9 mouse cellular contexts compared by ENCODE assay signal in the genomic region with DNA sequence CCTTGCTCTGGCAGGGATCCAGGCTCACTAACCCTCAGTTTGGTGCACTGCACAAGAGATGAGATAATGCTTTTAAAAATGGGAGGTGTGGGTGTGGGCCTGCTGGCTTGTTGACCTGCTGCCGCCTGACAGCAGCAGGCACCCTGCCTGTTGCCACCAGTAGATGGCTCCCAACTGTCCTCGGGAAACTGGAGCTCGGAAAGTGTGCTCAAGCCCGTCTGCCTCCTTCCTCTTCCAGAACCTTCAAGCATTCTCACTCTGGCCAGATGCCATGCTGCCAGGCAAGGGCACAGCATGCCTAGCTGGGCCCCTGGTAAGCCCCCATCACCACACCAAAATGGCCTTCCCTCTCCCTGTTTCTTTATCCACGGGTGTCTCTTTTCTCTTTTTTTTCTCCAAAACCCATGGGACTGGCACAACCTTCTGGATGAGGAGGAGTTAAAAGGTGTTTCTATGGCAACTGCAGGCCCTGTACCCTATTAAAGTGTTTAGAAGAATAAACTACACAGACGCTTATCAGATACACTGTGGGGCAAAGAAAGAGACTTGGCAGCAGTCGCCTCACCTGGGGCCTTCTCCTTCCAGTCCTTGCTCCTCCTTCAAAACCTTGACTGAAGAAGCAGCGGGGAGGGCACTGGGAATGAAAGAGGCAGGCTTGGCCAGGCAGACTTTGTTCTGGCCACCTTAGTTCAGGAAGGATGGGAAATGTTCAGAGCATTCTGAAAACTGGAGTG. TPM values are rescaled to one million over a fixed set of nuclear protein-coding genes. Genes with fewer than 3 reads are reported as not detected.
DNase-seq lines count a peak whose midpoint lies in the region; ATAC-seq and TF ChIP-seq lines count a peak whose summit lies in the region.
"Had no signal": no experiment of that assay in that cellular context is flagged by ENCODE, and none has a peak within 500 bp of the region (broad histone marks: within the 10 kb centered on the region; RNA-seq: fewer than 3 reads in every experiment).

No protein-coding gene starts in this region.

- TF ChIP-seq POLR2A in MEL (IDR thresholded peaks at IDR 0.05; ENCODE audit: control insufficient read depth in 1 of 2, insufficient read depth in 1 of 2, low read depth in 1 of 2, low read length in 2 of 2, poor library complexity in 1 of 2), result no peak
- peak; percentile 40; the same call in 1 of the 2 replicates for TF ChIP-seq POLR2A in lung, adult 2 months (IDR thresholded peaks at IDR 0.05; ENCODE audit: borderline replicate concordance, extremely low read depth, low read depth, low read length)

- no peak overlapping the region for H3K4me3 ChIP-seq in MEL (ENCODE audit: control insufficient read depth in 1 of 2, insufficient read depth in 1 of 2, low read depth in 2 of 2, low read length in 2 of 2)
- peak overlapping the region; percentile 46 for H3K4me3 ChIP-seq in lung, adult 2 months (replicated peaks; ENCODE audit: extremely low read depth, low read depth, low read length)
- H3K4me3 ChIP-seq: erythroblast, embryonic 14.5 days had no signal

- DNase-seq in MEL (ENCODE audit: low read depth, low spot score), result peak; percentile 1
- peak; percentile 79 to 86 for DNase-seq in cerebellum, adult 18-20 months
- DNase-seq in heart, postnatal 4 days, result peak; percentile 85
- DNase-seq in layer of hippocampus, adult 8-10 months (ENCODE audit: low spot score in 2 of 2), result peak; percentile 59 to 74
- peak; percentile 74 for DNase-seq in lung, adult 2 months
- peak; percentile 18 for DNase-seq in ovary, postnatal 10 days (ENCODE audit: low spot score)
- peak; percentile 85 for DNase-seq in urinary bladder, postnatal 14 days (ENCODE audit: low spot score)

- no peaks in the 10 kb centered on the region for H3K36me3 ChIP-seq in MEL (ENCODE audit: control insufficient read depth in 1 of 2, insufficient read depth in 2 of 2, low read length in 2 of 2)

- no peaks in the 10 kb centered on the region for H3K27me3 ChIP-seq in MEL (ENCODE audit: control insufficient read depth in 1 of 2, insufficient read depth in 2 of 2, low read length in 2 of 2)

- WGBS in lung, adult 2 months, result 16% methylated on average over 8 of the region's 8 CpGs

- H3K4me1 ChIP-seq in MEL (ENCODE audit: control insufficient read depth in 1 of 2, insufficient read depth in 2 of 2, low read length in 2 of 2), result no peaks in the 10 kb centered on the region
- peaks cover 8% of the 10 kb centered on the region for H3K4me1 ChIP-seq in lung, adult 2 months (ENCODE audit: control insufficient read depth, insufficient read depth, low read length)

- no peak for TF ChIP-seq CTCF in MEL (IDR thresholded peaks at IDR 0.05 in 2 of 3, conservative IDR thresholded peaks at IDR 0.05 in 1 of 3; ENCODE audit: control insufficient read depth in 1 of 3, insufficient read depth in 1 of 3, low read depth in 2 of 3, low read length in 3 of 3, poor library complexity in 1 of 3, severe bottlenecking in 1 of 3)
- TF ChIP-seq CTCF in lung, adult 2 months (IDR thresholded peaks at IDR 0.05; ENCODE audit: insufficient read depth, low read length), result peak; percentile 87

- ATAC-seq in frontal cortex, adult (ENCODE audit: low TSS enrichment), result peak; percentile 92

- H3K9me3 ChIP-seq in MEL (replicated peaks; ENCODE audit: insufficient read depth, low read length), result no peaks in the 10 kb centered on the region

- TF ChIP-seq RAD21 in MEL (IDR thresholded peaks at IDR 0.05; ENCODE audit: low read depth, low read length), result no peak

- no peak overlapping the region for H3K9ac ChIP-seq in MEL (ENCODE audit: control insufficient read depth, low read depth, low read length, poor library complexity, severe bottlenecking)

- no peaks in the 10 kb centered on the region for H3K79me2 ChIP-seq in MEL (ENCODE audit: control insufficient read depth, insufficient read depth, low read length, poor library complexity)

- no peak overlapping the region for H3K27ac ChIP-seq in MEL (ENCODE audit: control insufficient read depth, low read depth, low read length)

- TF ChIP-seq EP300 in MEL (IDR thresholded peaks at IDR 0.05; ENCODE audit: low read depth in 1 of 2, low read length in 2 of 2), result no peak

TF ChIP-seq in MEL, 35 proteins besides CTCF, POLR2A, EP300 and RAD21:
- no peak for TF ChIP-seq ZC3H11A (IDR thresholded peaks at IDR 0.05; ENCODE audit: low read depth, low read length)

RNA-seq across cellular contexts. Expression of gene Timp3, which starts 2.8 kb away (rescaled TPM):
- not detected in 2 replicates for total RNA-seq in MEL (2012; rRNA removed)
- polyA plus RNA-seq in MEL (2012; ENCODE audit: insufficient read depth in 1 of 2, insufficient read length in 2 of 2, low read depth in 1 of 2, low replicate concordance in 2 of 2, missing spikeins in 1 of 2), result not detected
- total RNA-seq in heart, postnatal 4 days (2021), result 100 to 1,000 TPM; 139 to 143 TPM
- 10 to 100 TPM; 65.5 to 73.4 (median 69.4) TPM for total RNA-seq in layer of hippocampus, adult 8-10 months (2022)
- 259 and 473 TPM in 2 replicates for polyA plus RNA-seq in lung, adult 2 months (2012; rRNA removed)

Comparison
In these comparisons a context has a peak if more than half of its experiments do, and no peak if none do; other contexts are left out.
1. DNase-seq: peak in every context shown above with its lines; median percentile 85 in heart, postnatal 4 days; 85 in urinary bladder, postnatal 14 days; 82 in cerebellum, adult 18-20 months; 74 in lung, adult 2 months; 66 in layer of hippocampus, adult 8-10 months; 18 in ovary, postnatal 10 days; 1 in MEL.
2. RNA of gene Timp3, which starts 2.8 kb away (total RNA-seq): 139 to 143 TPM in heart, postnatal 4 days and 65.5 to 73.4 TPM in layer of hippocampus, adult 8-10 months; not detected in MEL; every median in the first group is over 10 times any median in the second.